Mouse (Mus musculus) limb, embryonic 15.5 days (tissue): ENCODE measurements at regions not wholly inside any gene's neighbourhood (a gene's known extent, or its start where the extent isn't known, plus 50 kb on each side); places are given as distances from the start of the nearest gene placed in this dataset.
A peak's percentile ranks its signal among the peaks of the same experiment; 100 is the strongest.

Source experiments
- ATAC-seq: fragments of 200-750 bp; cut with Nextera tagmentation; 2 replicates; pipeline ENCODE4 v1.8.0; 2017; ENCODE audit warnings: low read depth, moderate TSS enrichment; ENCODE audit not compliant: insufficient number of reproducible peaks, low FRiP score, low TSS enrichment
- H3K27ac ChIP-seq: fragments of 300-500 bp; sonication (generic); 2 replicates; pipeline ENCODE4 v1.5.1; 2015; ENCODE audit warnings: moderate library complexity, mild to moderate bottlenecking, inconsistent platforms
- H3K27me3 ChIP-seq: fragments of 300-500 bp; sonication (generic); 2 replicates; pipeline ENCODE4 v1.6.1; 2015; ENCODE audit warnings: inconsistent platforms
- H3K36me3 ChIP-seq: fragments of 300-500 bp; sonication (generic); 2 replicates; pipeline ENCODE4 v1.6.1; 2015; ENCODE audit warnings: inconsistent platforms
- H3K4me1 ChIP-seq: fragments of 300-500 bp; sonication (generic); 2 replicates; pipeline ENCODE4 v1.6.1; 2015; ENCODE audit warnings: inconsistent platforms
- H3K4me2 ChIP-seq: fragments of 300-500 bp; sonication (generic); 2 replicates; pipeline ENCODE4 v1.6.1; 2015; ENCODE audit warnings: mild to moderate bottlenecking, inconsistent platforms
- H3K4me3 ChIP-seq: fragments of 300-500 bp; sonication (generic); 2 replicates; pipeline ENCODE4 v1.5.1; 2015; ENCODE audit warnings: mild to moderate bottlenecking, inconsistent platforms
- H3K9ac ChIP-seq: fragments of 300-500 bp; sonication (generic); 2 replicates; pipeline ENCODE4 v1.6.1; 2015; ENCODE audit warnings: inconsistent platforms
- H3K9me3 ChIP-seq: fragments of 300-500 bp; sonication (generic); 2 replicates; pipeline ENCODE4 v1.6.1; 2016; ENCODE audit warnings: inconsistent platforms
- WGBS: fragments of 180-500 bp; shearing (Covaris S2); methylation state at CpG from one replicate; pipeline ENCODE4 v1.1.7; 2015; 5-methylcytosine and 5-hydroxymethylcytosine counted together

DNA sequence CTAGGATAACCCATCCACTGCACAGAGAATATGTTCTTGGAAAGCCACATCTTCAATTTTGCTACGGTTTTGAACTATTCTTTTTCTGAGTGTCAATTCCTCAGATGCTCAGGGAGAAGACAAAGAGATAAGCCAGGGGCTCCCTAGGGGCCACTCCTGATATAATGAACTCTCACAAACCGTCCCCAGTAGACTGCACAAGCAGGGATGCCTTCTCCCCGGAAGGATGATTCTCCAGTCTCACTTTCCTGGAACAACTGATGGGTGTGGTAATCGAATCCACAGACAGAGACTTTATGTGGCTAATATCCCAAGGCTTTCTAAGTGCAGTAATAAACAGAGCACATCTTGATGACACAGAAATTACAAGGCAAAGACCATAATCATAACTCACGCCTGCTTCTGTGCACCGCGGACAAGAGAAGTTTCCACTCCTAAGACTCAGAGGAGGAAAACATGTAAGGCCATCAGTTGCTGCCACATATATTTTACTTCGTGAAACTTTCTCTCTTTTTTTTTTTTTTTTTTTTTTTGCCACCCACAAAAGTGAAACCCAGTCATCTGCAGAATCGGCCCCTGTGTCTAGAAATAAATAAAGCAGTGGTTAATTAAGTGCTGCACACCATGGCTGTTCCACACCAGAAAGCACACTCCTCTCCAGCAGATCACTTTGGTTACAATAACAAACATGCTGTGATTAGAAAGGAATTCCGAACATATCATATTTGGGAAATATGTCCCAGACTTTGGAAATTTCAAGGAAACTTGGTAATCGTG is 433.8 kb downstream of the Gsdmc2 start:
- no peak overlapping the region for H3K9ac ChIP-seq
- H3K27me3 ChIP-seq, result no peaks in the 10 kb centered on the region
- H3K4me3 ChIP-seq, result no peak overlapping the region
- H3K36me3 ChIP-seq, result no peaks in the 10 kb centered on the region
- no peak overlapping the region for H3K4me2 ChIP-seq
- no peaks in the 10 kb centered on the region for H3K4me1 ChIP-seq
- no peak for ATAC-seq
- H3K9me3 ChIP-seq, result no peaks in the 10 kb centered on the region
- no peak overlapping the region for H3K27ac ChIP-seq
- 67% methylated on average over 11 of the region's 11 CpGs for WGBS

DNA sequence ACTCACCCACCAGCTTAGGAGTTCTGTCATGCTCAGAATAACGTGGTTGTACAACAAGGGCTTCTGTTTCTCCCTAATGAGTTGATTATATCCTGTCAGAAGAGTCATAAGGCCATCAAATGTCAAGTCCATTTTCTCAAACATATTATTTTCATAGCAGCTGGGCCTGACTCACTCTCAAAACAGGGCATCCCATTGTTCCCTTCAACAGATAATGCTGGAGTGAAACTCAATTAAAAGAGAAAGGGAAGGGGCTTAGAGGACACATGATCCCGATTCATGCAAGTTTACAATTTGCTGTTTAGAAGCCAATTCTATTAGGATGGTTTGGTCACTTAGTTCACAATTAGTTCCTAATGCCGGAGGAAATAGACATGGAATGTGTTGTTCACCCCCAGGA is 444.5 kb downstream of the Gsdmc2 start:
- no peaks in the 10 kb centered on the region for H3K9me3 ChIP-seq
- no peaks in the 10 kb centered on the region for H3K36me3 ChIP-seq
- no peak overlapping the region for H3K9ac ChIP-seq
- H3K4me1 ChIP-seq, result no peaks in the 10 kb centered on the region
- H3K4me2 ChIP-seq, result no peak overlapping the region
- no peaks in the 10 kb centered on the region for H3K27me3 ChIP-seq
- no peak overlapping the region for H3K4me3 ChIP-seq
- WGBS, result 46% methylated on average over 3 of the region's 3 CpGs
- H3K27ac ChIP-seq, result no peak overlapping the region
- no peak for ATAC-seq

- Histone ChIP-seq H3K9me3 (no peaks in the 10 kb centered on the region), H3K9ac (no peak overlapping the region), H3K4me2 (no peak overlapping the region), H3K27me3 (no peaks in the 10 kb centered on the region), H3K4me3 (no peak overlapping the region), H3K4me1 (no peaks in the 10 kb centered on the region), H3K27ac (no peak overlapping the region), H3K36me3 (no peaks in the 10 kb centered on the region)
- WGBS, result 58% methylated on average over 1 of the region's 1 CpGs
- ATAC-seq, result no peak
These were observed 445.0 kb downstream of the Gsdmc2 start for GRCm38 (mm10) chr15:63400011-63400410.

DNA sequence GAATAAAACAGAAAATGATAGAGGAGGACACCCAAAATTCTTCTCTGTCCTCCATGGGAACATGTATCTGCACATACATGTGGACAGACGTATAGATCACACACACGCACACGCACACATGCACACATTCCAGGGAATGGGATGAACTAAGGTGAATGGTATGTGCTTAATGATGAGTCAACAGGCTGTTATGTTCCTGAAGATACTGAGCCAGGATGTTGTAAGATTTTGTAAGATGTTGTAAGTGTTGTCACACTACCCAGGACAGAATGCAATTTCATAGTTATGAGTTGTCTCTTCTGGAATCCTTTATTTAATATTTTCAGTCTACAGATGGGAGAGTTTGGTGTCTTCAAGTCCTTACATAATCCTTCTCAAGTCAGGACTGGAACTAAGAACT is 447.5 kb downstream of the Gsdmc2 start:
- no peak overlapping the region for H3K4me3 ChIP-seq
- 87% methylated on average over 3 of the region's 3 CpGs for WGBS

DNA sequence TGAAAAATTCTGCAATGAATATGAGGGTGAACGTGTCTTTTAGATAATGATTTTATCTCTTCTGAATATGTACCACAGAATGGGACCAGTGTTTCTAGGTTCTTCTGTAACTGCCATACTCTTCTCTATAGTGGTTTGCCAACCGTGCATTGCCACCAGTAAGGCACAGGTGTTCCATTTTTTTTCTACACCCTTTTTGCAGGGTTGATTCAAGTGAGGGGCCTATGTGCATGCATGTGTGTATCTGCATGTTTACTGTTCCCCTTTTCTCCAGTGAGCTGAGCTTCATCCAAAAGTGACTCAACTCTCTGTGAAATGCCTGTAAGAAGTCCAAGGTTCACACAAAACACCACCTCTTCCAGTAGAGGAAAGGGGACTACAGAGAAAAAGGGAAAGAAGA is 467.7 kb downstream of the Gsdmc2 start:
- H3K27ac ChIP-seq, result no peak overlapping the region
- no peaks in the 10 kb centered on the region for H3K9me3 ChIP-seq
- no peaks in the 10 kb centered on the region for H3K27me3 ChIP-seq
- no peaks in the 10 kb centered on the region for H3K4me1 ChIP-seq
- H3K4me3 ChIP-seq, result no peak overlapping the region
- WGBS, result 82% methylated on average over 2 of the region's 2 CpGs
- no peak overlapping the region for H3K4me2 ChIP-seq
- ATAC-seq, result no peak
- no peak overlapping the region for H3K9ac ChIP-seq
- no peaks in the 10 kb centered on the region for H3K36me3 ChIP-seq

More for the DNA sequence above, 447.5 kb downstream of the Gsdmc2 start:
- H3K27ac ChIP-seq, result no peak overlapping the region
- no peaks in the 10 kb centered on the region for H3K4me1 ChIP-seq
- H3K9ac ChIP-seq, result no peak overlapping the region
- H3K27me3 ChIP-seq, result no peaks in the 10 kb centered on the region
- no peak for ATAC-seq
- H3K36me3 ChIP-seq, result no peaks in the 10 kb centered on the region
- H3K9me3 ChIP-seq, result no peaks in the 10 kb centered on the region
- no peak overlapping the region for H3K4me2 ChIP-seq

DNA sequence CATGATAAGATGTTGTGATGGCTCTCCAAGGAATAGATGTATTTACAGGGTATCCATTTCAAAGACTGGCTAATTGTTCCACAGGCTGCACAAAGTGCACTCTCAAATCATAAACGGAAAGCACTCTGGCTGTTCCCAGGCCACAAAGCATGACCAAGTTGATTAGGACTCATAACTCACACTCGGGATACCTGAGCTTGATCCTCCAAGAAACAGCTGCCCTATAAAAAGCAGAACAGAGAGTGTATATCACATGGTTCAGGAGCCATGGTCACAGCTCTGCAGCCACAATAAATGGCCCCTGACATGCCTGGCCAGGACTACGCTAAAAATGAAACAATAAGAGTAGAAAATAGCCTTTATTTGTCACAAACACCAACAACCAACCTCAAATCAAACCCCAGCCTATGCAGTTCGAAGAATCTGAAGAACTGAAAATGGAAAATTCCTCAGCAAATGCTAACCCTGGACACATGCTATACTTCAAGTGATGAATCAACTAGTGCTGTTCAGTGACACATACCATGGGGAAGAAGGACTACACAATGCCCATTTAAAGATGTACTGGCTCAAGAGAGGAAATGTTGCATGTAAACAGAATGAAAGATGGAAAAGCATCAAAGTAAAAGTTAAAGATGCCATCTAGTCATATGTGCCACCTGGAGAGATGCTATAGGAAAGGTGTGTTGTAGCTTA is 473.5 kb downstream of the Gsdmc2 start:
- H3K9me3 ChIP-seq, result no peaks in the 10 kb centered on the region
- WGBS, result 50% methylated on average over 4 of the region's 4 CpGs
- H3K27ac ChIP-seq, result no peak overlapping the region
- ATAC-seq, result no peak
- no peak overlapping the region for H3K4me2 ChIP-seq
- H3K4me1 ChIP-seq, result no peaks in the 10 kb centered on the region
- no peaks in the 10 kb centered on the region for H3K36me3 ChIP-seq
- no peak overlapping the region for H3K9ac ChIP-seq
- H3K4me3 ChIP-seq, result no peak overlapping the region
- H3K27me3 ChIP-seq, result no peaks in the 10 kb centered on the region

DNA sequence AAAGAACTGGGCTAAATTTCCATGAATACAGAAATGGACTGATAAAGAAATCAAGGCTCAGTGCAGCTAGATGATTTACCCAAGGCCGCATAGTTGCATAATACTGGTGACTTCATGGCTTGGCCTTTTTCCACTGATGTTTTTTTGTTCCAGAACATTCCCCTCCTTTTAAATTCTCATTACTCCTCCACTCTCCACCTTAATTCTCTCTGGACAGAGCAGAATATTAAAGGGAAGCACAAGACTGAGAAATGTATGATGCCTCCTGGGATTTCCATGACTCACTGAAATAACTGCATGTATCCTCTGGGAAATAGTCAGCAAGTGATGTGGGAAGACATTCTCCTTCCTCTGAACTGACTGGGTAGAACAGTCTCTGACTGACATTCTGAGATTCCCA is 480.5 kb downstream of the Gsdmc2 start:
- H3K36me3 ChIP-seq, result no peaks in the 10 kb centered on the region
- H3K27me3 ChIP-seq, result no peaks in the 10 kb centered on the region
- H3K4me2 ChIP-seq, result no peak overlapping the region
- no peaks in the 10 kb centered on the region for H3K9me3 ChIP-seq
- WGBS, result 65% methylated on average over 1 of the region's 1 CpGs
- H3K4me3 ChIP-seq, result no peak overlapping the region
- H3K4me1 ChIP-seq, result no peaks in the 10 kb centered on the region
- no peak overlapping the region for H3K27ac ChIP-seq
- ATAC-seq, result no peak
- H3K9ac ChIP-seq, result no peak overlapping the region

GRCm38 (mm10) chr15:63360402-63360801 is 484.6 kb downstream of the Gsdmc2 start:
- Histone ChIP-seq H3K4me1 (no peaks in the 10 kb centered on the region), H3K27me3 (no peaks in the 10 kb centered on the region), H3K4me2 (no peak overlapping the region), H3K9ac (no peak overlapping the region), H3K4me3 (no peak overlapping the region), H3K9me3 (no peaks in the 10 kb centered on the region), H3K36me3 (no peaks in the 10 kb centered on the region), H3K27ac (0 out of 2 replicates have a peak overlapping the region, but pooled peaks have one; percentile 27)
- 33% methylated on average over 7 of the region's 7 CpGs for WGBS
- ATAC-seq, result 0 out of 2 replicates have a peak, but pooled peaks have one; percentile 30

GRCm38 (mm10) chr15:63341730-63342129 is 503.2 kb downstream of the Gsdmc2 start:
- Histone ChIP-seq H3K27me3 (no peaks in the 10 kb centered on the region), H3K9ac (no peak overlapping the region), H3K9me3 (no peaks in the 10 kb centered on the region), H3K36me3 (no peaks in the 10 kb centered on the region), H3K4me2 (no peak overlapping the region), H3K27ac (no peak overlapping the region), H3K4me1 (peaks cover 13% of the 10 kb centered on the region), H3K4me3 (no peak overlapping the region)
- no peak for ATAC-seq
- WGBS, result 85% methylated on average over 2 of the region's 2 CpGs

DNA sequence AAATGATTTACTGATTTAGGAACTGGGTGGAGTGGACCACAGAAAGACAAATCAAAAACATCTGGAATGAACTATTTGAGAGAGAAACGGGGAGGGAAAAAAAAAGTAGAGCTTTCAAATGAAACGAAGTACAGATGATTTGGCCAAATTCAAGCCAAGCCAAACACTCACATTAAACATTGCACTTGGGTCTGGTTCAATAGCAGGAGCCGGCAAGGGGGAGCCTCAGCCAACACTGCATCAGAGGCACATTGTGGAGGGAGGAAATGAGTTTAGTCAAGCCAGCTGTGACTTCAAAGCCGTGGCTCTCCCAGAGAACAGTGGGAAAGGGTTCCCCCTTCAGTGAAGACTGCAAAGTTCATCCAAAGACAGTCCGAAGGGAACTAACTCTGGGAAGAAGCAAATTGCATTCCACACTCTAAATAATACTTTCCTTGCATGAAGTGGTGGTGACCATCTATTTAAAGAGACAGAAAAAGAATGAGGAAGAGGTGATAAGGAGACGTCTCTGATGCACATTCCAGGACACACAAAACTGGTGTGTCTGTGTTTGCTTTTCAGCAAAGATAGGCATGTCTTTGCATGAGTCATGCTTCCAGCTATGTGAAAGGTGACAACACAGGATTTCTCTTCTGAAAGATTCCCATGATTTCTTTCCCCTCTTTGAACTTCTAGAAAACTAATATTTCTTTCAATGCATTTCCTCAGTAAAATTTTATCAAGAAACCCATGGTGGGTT is 504.5 kb downstream of the Gsdmc2 start:
- H3K9me3 ChIP-seq, result no peaks in the 10 kb centered on the region
- peak; percentile 96 for ATAC-seq
- WGBS, result 5% methylated on average over 6 of the region's 6 CpGs
- H3K9ac ChIP-seq, result no peak overlapping the region
- no peak overlapping the region for H3K4me2 ChIP-seq
- H3K27ac ChIP-seq, result peak overlapping the region; percentile 66
- no peaks in the 10 kb centered on the region for H3K27me3 ChIP-seq
- H3K36me3 ChIP-seq, result no peaks in the 10 kb centered on the region
- H3K4me1 ChIP-seq, result peaks cover 13% of the 10 kb centered on the region
- no peak overlapping the region for H3K4me3 ChIP-seq

- no peaks in the 10 kb centered on the region for H3K9me3 ChIP-seq
- ATAC-seq, result no peak
- H3K4me1 ChIP-seq, result no peaks in the 10 kb centered on the region
- 41% methylated on average over 1 of the region's 1 CpGs for WGBS
- H3K27me3 ChIP-seq, result no peaks in the 10 kb centered on the region
- H3K27ac ChIP-seq, result no peak overlapping the region
- H3K4me3 ChIP-seq, result no peak overlapping the region
- H3K4me2 ChIP-seq, result no peak overlapping the region
- no peaks in the 10 kb centered on the region for H3K36me3 ChIP-seq
- H3K9ac ChIP-seq, result no peak overlapping the region
These were observed 525.3 kb downstream of the Gsdmc2 start for GRCm38 (mm10) chr15:63319666-63320065.

GRCm38 (mm10) chr15:63310426-63310825 is 534.6 kb downstream of the Gsdmc2 start:
- no peak for ATAC-seq
- WGBS, result 72% methylated on average over 2 of the region's 2 CpGs
- Histone ChIP-seq H3K36me3 (no peaks in the 10 kb centered on the region), H3K9ac (no peak overlapping the region), H3K27me3 (no peaks in the 10 kb centered on the region), H3K27ac (no peak overlapping the region), H3K4me2 (no peak overlapping the region), H3K9me3 (no peaks in the 10 kb centered on the region), H3K4me3 (no peak overlapping the region), H3K4me1 (no peaks in the 10 kb centered on the region)
